15 mouse cellular contexts compared by ENCODE assay signal in the genomic region with DNA sequence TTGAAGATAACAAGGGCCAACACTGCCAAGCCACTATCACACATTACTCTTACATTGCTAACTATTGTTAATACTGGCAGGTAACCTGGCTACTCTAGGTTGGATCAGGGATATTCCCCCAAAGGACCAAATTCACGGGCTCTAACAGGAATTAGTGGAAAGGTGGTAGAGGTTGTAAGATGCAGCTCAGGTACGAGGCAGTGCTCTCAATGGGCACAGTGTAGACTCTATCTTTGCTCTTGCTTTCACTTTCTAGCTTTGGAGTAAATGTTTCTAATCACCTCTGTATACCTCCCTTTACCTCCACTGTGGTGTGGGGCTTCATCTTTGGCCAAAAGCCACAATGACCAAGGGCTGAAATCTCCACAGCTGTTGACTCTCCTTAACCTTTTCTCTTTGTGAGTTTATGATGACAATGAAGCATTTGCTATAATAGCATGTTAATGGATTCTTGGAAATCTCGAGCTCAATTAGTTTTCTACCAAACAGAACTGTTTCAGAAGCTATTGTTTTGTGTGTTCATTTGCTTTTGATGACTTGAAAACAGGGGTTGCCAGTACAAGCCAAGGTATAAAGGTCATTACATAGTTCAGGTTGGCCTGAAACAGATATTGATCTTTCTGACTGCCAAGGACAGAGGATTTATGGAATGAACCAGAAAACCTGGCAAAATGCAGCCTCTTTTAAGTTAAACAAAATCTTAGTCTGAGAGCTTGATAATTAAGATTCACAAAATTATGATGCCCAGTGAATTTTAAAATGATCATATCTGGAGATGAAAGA.
"Had no signal": no experiment of that assay in that cellular context is flagged by ENCODE, and none has a peak within 500 bp of the region (broad histone marks: within the 10 kb centered on the region; RNA-seq: fewer than 3 reads in every experiment).

No protein-coding gene starts in this region.

- H3K4me2 ChIP-seq: neural tube, embryonic 15.5 days; stomach, embryonic 15.5 days had no signal

- DNase-seq: retina, postnatal 1 day; right cerebral cortex, adult 18-20 months; right cerebral cortex, postnatal 14 days; right cerebral cortex, postnatal 25 days; right cerebral cortex, postnatal 4 days; spleen, adult 18-20 months; thymus, adult 18-20 months; thymus, adult 2 months; thymus, postnatal 14 days; thymus, postnatal 25 days; thymus, postnatal 36 days; thymus, postnatal 4 days had no signal

- H3K9me3 ChIP-seq: neural tube, embryonic 15.5 days; stomach, embryonic 15.5 days had no signal

- H3K4me3 ChIP-seq: neural tube, embryonic 15.5 days; stomach, embryonic 15.5 days had no signal

- H3K27ac ChIP-seq: neural tube, embryonic 15.5 days; stomach, embryonic 15.5 days; stomach, postnatal 0 days had no signal

- H3K36me3 ChIP-seq: neural tube, embryonic 15.5 days; stomach, embryonic 15.5 days had no signal

- H3K9ac ChIP-seq: neural tube, embryonic 15.5 days; stomach, embryonic 15.5 days had no signal

- H3K27me3 ChIP-seq: neural tube, embryonic 15.5 days; stomach, embryonic 15.5 days had no signal

- H3K4me1 ChIP-seq: neural tube, embryonic 15.5 days; stomach, embryonic 15.5 days had no signal
